Mouse (Mus musculus): ENCODE data around the gene Tsc22d3. TPM values are rescaled to one million over a fixed set of nuclear protein-coding genes. Genes with fewer than 3 reads are reported as not detected.
"Not testable (repeated sequence)": the region's sequence is repeated elsewhere in the genome, so short reads cannot be mapped to it uniquely, and the experiment has no call there.

Gene Tsc22d3
- total RNA-seq, 2 experiments from 2014 or later: 138 to 195 TPM

- intact Hi-C loops (cut with DNase I): no loop called here
- DNase-seq: peak; percentile 70
These were observed 32.6 kb downstream of the Tsc22d3 start for GRCm38 (mm10) chrX:140567711-140568407.

DNA sequence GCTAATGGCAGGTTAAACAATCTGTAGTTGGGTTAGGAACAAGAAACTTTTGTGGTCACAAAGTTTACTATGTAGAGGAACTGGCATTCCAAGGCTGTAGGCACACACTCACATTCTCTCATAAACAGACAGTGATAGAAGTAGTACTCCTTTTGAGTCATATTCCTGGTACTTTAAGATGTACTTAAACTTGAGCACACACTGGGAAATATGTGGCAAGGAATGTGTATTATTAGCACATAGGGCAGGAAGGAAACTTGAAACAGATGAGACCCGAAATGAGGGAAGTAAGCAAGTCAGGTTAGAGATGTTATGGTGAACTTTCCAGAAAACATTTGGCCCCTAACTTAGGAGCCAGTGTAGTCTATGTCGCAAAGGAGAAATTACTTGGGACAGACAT is 34.7 kb downstream of the Tsc22d3 start:
- intact Hi-C loops (cut with DNase I): no loop called here
- DNase-seq: no peak

DNA sequence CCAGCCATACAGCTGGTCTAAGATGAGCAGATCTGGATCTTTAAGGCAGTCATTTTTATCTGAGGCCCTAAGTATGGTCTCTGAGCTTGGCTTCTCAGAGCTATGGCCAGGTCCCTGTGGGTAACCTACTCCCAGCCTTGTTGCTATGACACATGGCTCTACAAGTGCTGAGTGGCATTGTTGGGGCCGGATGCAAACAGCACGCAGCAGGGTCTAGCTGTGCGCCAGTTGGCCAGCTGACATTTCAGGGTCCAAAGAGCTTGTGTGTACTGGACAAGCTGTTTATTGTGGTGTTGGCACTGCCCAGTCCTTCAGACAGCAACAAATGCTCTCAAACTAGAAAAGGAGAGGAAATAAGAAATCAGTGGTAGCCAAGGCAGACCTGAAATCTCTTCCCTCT is 35.2 kb downstream of the Tsc22d3 start:
- DNase-seq: no peak
- intact Hi-C loops (cut with DNase I): no loop called here

DNA sequence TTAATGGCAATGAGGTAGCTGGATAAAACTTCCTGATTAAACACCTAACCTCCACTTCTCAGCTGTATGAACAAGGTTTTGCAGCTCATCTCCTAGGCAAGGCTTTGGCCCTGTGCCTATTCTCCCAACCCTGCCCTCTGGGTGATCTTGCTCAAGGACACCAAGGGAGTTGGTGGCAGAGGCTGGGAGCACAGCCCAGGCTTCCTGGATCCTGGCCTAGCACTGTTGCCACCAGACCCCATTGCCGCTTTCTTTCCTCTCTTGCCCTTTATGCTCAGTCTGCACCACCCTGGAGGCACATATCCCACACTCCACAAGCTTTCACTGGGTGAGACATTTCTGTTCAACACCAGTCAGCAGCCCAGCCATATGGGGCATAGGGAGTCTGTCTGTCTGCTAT is 35.7 kb downstream of the Tsc22d3 start:
- DNase-seq: peak; percentile 58 to 68
- intact Hi-C loops (cut with DNase I): no loop called here

GRCm38 (mm10) chrX:140558176-140558844 is 42.1 kb downstream of the Tsc22d3 start:
- intact Hi-C loops (cut with DNase I): no loop called here
- peak; percentile 82 for DNase-seq

- DNase-seq: peak; percentile 58 to 62
- intact Hi-C loops (cut with DNase I): no loop called here
These were observed 44.5 kb downstream of the Tsc22d3 start for GRCm38 (mm10) chrX:140555965-140556364.

DNA sequence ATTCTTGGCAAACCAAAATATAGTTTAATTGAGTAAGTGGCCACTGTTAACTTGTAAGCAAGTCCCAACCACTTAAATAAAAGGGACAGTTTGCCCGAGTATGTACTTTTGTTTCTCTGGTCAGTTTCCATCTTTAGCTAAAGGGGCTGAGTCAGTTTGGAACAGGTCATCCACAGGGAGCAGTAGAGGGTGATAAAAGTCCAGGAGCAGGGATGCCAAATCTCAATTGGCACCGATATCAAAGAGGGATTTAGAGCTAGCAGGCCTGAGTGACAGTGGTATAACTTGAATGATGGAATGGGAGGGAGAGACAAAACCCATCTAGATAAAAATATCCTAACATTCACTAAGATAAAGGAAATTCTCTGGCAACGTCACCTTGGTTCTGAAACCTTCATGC is 45.0 kb downstream of the Tsc22d3 start:
- no peak for DNase-seq
- intact Hi-C loops (cut with DNase I): no loop called here

- no peak for DNase-seq
These were observed 52.6 kb downstream of the Tsc22d3 start for GRCm38 (mm10) chrX:140547660-140548419.

DNA sequence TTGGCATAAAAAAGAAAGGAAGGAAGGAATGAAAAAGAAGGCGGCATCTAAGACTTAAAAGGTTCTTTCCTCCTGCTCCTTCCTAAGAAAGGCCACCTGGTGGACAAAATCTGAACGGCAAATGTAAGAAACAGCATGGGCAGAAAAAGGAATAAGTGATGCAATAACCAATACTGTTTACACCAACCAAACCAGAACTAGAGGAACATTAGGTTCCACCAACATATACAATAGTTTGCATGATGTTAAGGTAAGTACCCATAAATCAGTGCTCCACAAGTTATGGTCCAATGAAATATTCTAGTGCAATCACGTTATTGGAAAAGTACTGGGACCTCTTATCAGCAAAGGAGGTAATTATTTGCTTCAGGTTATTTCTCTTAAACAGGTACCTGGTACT is 55.7 kb downstream of the Tsc22d3 start:
- peak; percentile 64 to 76 for DNase-seq
- intact Hi-C loops (cut with DNase I): no loop called here

More at GRCm38 (mm10) chrX:140547660-140548419, 52.6 kb downstream of the Tsc22d3 start:
- intact Hi-C loops (cut with DNase I): no loop called here

DNA sequence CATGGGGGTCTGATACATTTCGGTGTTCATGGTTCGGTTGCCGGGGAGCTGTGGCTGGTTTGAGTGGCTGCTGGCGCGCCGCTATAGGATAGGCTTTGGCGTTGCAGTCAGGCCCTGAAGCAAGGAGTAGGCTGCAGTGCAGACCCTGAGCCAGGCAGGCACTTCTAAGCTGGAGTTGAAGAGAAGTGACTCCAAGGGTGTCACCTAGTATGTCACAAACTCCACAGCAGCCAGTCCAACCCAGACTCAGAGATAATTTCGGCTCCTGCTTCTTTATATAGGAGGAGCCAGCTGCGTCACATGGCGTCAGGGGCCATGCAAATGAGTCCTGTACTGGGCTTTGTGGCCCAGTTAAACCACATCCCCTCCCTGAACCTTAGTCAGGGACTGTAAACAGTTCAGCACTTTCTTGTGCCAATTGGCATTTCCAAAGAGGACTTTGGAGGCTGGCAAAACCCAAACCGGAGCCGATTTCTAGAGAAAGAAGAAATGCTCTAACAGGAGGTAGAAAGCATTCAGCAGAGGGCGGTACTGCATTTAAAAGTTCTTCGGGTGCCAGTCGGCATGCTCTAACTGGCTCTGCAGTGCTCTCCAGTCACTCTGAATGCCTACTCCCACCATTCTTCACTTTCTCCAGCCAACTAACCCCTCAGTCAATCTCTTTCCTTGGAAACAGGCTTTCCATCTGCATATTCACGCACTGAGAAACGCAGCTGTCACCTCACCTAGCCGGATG is 57.4 kb downstream of the Tsc22d3 start:
- DNase-seq: peak; percentile 82 to 90
- intact Hi-C loops (cut with DNase I): loop anchor here (1.0 to 2.0 kb wide), 2 partner anchors 38 to 56 kb away; no protein-coding TSS in a partner anchor

- intact Hi-C loops (cut with DNase I): loop anchor here (2.0 kb wide), 1 partner anchor 38 kb away; no protein-coding TSS in a partner anchor
- DNase-seq: peak; percentile 60 to 62
These were observed 58.0 kb downstream of the Tsc22d3 start for GRCm38 (mm10) chrX:140542474-140542845.

GRCm38 (mm10) chrX:140541711-140542473 is 58.6 kb downstream of the Tsc22d3 start:
- DNase-seq: peak in 1 of 2 experiments; percentile 37
- intact Hi-C loops (cut with DNase I): loop anchor here (2.0 kb wide), 1 partner anchor 37 kb away; no protein-coding TSS in a partner anchor

DNA sequence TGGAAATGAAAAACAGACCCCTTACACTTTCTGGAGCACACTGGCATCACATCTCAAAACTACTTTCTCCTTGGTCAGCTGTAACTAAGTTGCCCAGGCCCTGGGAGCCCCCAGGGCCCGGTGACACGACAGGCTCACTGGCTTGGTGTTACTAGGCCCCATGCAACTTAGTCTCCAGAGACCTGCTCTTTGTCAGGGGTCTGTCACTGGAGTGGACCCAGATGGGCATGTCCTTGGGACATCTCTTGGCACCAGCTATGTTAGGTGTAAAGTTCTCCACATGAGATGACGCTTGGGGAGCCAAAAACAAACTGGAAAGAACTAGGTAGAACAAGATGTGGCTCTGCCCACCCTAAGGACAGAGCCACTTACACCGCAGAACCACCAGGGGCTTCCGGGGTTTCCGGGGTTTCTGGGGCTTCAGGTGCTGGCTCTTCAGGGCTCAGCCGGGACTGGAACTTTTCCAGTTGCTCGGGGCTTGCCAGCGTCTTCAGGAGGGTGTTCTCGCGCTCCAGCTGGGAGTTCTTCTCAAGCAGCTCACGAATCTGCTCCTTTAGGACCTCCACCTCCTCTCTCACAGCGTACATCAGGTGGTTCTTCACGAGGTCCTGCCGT is 59.9 kb downstream of the Tsc22d3 start:
- DNase-seq: no peak
- intact Hi-C loops (cut with DNase I): no loop called here

GRCm38 (mm10) chrX:140539831-140540230 is 60.6 kb downstream of the Tsc22d3 start:
- intact Hi-C loops (cut with DNase I); DNase-seq: not testable (repeated sequence)

GRCm38 (mm10) chrX:140539111-140539680 is 61.3 kb downstream of the Tsc22d3 start:
- no peak for DNase-seq
- intact Hi-C loops (cut with DNase I): no loop called here

DNA sequence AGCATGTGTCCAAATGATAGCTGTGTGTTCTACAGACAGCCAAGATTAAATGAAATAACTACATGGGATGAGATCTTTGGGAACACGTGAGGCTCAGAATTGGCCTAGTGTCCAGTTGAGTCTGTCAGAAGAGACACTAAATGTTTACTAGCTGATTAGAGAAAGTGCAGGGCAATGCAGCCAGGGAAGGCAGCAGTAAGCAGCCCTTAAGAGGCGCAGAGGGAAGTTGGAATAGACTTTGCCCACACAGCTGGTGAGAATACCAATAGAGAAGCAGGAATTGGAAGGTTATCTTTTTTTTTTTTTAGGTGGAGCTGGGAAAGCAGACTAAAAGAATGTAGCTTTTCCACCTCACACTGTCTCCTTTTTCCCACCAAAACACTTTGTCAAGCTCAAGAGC is 61.8 kb downstream of the Tsc22d3 start:
- intact Hi-C loops (cut with DNase I): no loop called here
- DNase-seq: no peak

GRCm38 (mm10) chrX:140537662-140538061 is 62.8 kb downstream of the Tsc22d3 start:
- intact Hi-C loops (cut with DNase I): no loop called here
- peak; percentile 58 to 68 for DNase-seq

GRCm38 (mm10) chrX:140535487-140535886 is 65.0 kb downstream of the Tsc22d3 start:
- DNase-seq: peak in 1 of 2 experiments; percentile 51
- intact Hi-C loops (cut with DNase I): loop anchor here (2.0 kb wide), 1 partner anchor 15 kb away; no protein-coding TSS in a partner anchor

GRCm38 (mm10) chrX:140534306-140534705 is 66.2 kb downstream of the Tsc22d3 start:
- intact Hi-C loops (cut with DNase I): loop anchor here (2.0 kb wide), 1 partner anchor 14 kb away; no protein-coding TSS in a partner anchor
- no peak for DNase-seq
